Mouse (Mus musculus) liver, adult 2 months (tissue): ENCODE results near the gene Uspl1. TPM values are rescaled to one million over a fixed set of nuclear protein-coding genes. Genes with fewer than 3 reads are reported as not detected.
A peak's percentile ranks its signal among the peaks of the same experiment; 100 is the strongest.

Experiments used
- DNase-seq: peaks from one replicate; pipeline ENCODE4 v3.0.0-alpha.2; 2011; ENCODE audit warnings: low read depth, low spot score; ENCODE audit errors: extremely low read depth
- H3K27ac ChIP-seq: fragments of 200-500 bp; replicated peaks from 2 replicates; pipeline ENCODE4 v1.5.1; 2012; ENCODE audit warnings: low read depth, mild to moderate bottlenecking, control low read depth, inconsistent platforms, low read length; ENCODE audit not compliant: insufficient read depth
- H3K27me3 ChIP-seq: fragments of 200-500 bp; 2 replicates; pipeline ENCODE4 v1.6.1; 2012; ENCODE audit warnings: mild to moderate bottlenecking, moderate library complexity, low read length, inconsistent platforms; ENCODE audit not compliant: control insufficient read depth, insufficient read depth
- H3K36me3 ChIP-seq: fragments of 200-500 bp; 2 replicates; pipeline ENCODE4 v1.6.1; 2012; ENCODE audit warnings: low read length, inconsistent platforms; ENCODE audit not compliant: control insufficient read depth, insufficient read depth
- H3K4me1 ChIP-seq: fragments of 200-500 bp; 2 replicates; pipeline ENCODE4 v1.6.1; 2011; ENCODE audit warnings: low read length; ENCODE audit not compliant: control insufficient read depth, insufficient read depth
- H3K4me3 ChIP-seq: fragments of 200-500 bp; 2 replicates; pipeline ENCODE4 v1.5.1; 2011; ENCODE audit warnings: low read depth, mild to moderate bottlenecking, control low read depth, low read length, moderate library complexity; ENCODE audit not compliant: insufficient read depth
- H3K79me2 ChIP-seq: fragments of 200-500 bp; 2 replicates; pipeline ENCODE4 v1.6.1; 2012; ENCODE audit warnings: inconsistent platforms, mild to moderate bottlenecking, low read length, moderate library complexity; ENCODE audit not compliant: control insufficient read depth, insufficient read depth
- H3K9ac ChIP-seq: fragments of 200-500 bp; 2 replicates; pipeline ENCODE4 v1.6.1; 2012; ENCODE audit warnings: low read depth, mild to moderate bottlenecking, control low read depth, inconsistent platforms, low read length
- CTCF ChIP-seq: fragments of 200-500 bp; IDR thresholded peaks from 2 replicates; pipeline ENCODE4 v1.5.1; 2011; ENCODE audit warnings: low read depth, low read length, control low read depth
- POLR2A ChIP-seq: fragments of 200-500 bp; IDR thresholded peaks from 2 replicates; pipeline ENCODE4 v1.6.1; 2011; ENCODE audit warnings: low read length, control low read depth; ENCODE audit not compliant: insufficient read depth; ENCODE audit errors: extremely low read depth
- WGBS: fragments of 180-500 bp; shearing (Covaris S2); methylation state at CpG from one replicate; pipeline ENCODE4 v1.1.7; 2018; 5-methylcytosine and 5-hydroxymethylcytosine counted together
- polyA plus RNA-seq: library from polyadenylated mRNA; depleted of rRNA; stranded (reverse); fragments of >200 nt; gene quantifications from 2 replicates; pipeline ENCODE4 v1.2.3, GENCODE M21; 2012
- total RNA-seq: library from RNA; depleted of rRNA; stranded (reverse); fragments of >200 nt; gene quantifications from 2 replicates; pipeline ENCODE4 v1.2.3, GENCODE M21; 2014

Uspl1 gene
- total and polyA plus RNA-seq, 2 experiments: 6.2 to 17.1 TPM

GRCm38 (mm10) chr5:149245965-149246470, 61.9 kb downstream of the Uspl1 start:
- Histone ChIP-seq H3K4me1 (peaks cover 2% of the 10 kb centered on the region; the same call in 1 of the 2 replicates), H3K36me3 (no peaks in the 10 kb centered on the region), H3K9ac (peak overlapping the region; percentile 4; the same call in 1 of the 2 replicates), H3K79me2 (no peaks in the 10 kb centered on the region), H3K27ac (peak overlapping the region; percentile 26), H3K27me3 (no peaks in the 10 kb centered on the region), H3K4me3 (peak overlapping the region; percentile 27; the same call in 1 of the 2 replicates)
- WGBS: 14% methylated on average over 16 of the region's 16 CpGs
- TF ChIP-seq CTCF (no peak), POLR2A (no peak)
- peak; percentile 51 for DNase-seq

GRCm38 (mm10) chr5:149247047-149247904, 63.1 kb downstream of the Uspl1 start:
- peak; percentile 59 for DNase-seq
- WGBS: 11% methylated on average over 20 of the region's 20 CpGs
- Histone ChIP-seq H3K27ac (peak overlapping the region; percentile 64), H3K9ac (no peak overlapping the region), H3K4me3 (no peak overlapping the region), H3K27me3 (no peaks in the 10 kb centered on the region), H3K36me3 (no peaks in the 10 kb centered on the region), H3K79me2 (no peaks in the 10 kb centered on the region), H3K4me1 (peaks cover 2% of the 10 kb centered on the region; the same call in 1 of the 2 replicates)
- TF ChIP-seq CTCF: no peak
- no peak for TF ChIP-seq POLR2A

GRCm38 (mm10) chr5:149252303-149252702, 68.2 kb downstream of the Uspl1 start:
- no peak for DNase-seq
- 81% methylated on average over 3 of the region's 3 CpGs for WGBS
- H3K4me3 ChIP-seq: no peak overlapping the region
- H3K36me3 ChIP-seq: no peaks in the 10 kb centered on the region
- no peaks in the 10 kb centered on the region for H3K27me3 ChIP-seq
- H3K9ac ChIP-seq: no peak overlapping the region
- H3K27ac ChIP-seq: no peak overlapping the region
- TF ChIP-seq CTCF (no peak), POLR2A (no peak)
- H3K79me2 ChIP-seq: no peaks in the 10 kb centered on the region
- no peaks in the 10 kb centered on the region for H3K4me1 ChIP-seq

- no peak for DNase-seq
- WGBS: 69% methylated on average over 2 of the region's 2 CpGs
These were observed 69.3 kb downstream of the Uspl1 start for GRCm38 (mm10) chr5:149253491-149253890.

GRCm38 (mm10) chr5:149255522-149255921, 71.4 kb downstream of the Uspl1 start:
- H3K79me2 ChIP-seq: no peaks in the 10 kb centered on the region
- TF ChIP-seq CTCF (no peak), POLR2A (no peak)
- no peaks in the 10 kb centered on the region for H3K4me1 ChIP-seq
- H3K27ac ChIP-seq: no peak overlapping the region
- DNase-seq: no peak
- H3K27me3 ChIP-seq: no peaks in the 10 kb centered on the region
- H3K36me3 ChIP-seq: no peaks in the 10 kb centered on the region
- WGBS: 83% methylated on average over 2 of the region's 2 CpGs
- H3K9ac ChIP-seq: no peak overlapping the region
- H3K4me3 ChIP-seq: no peak overlapping the region

More at GRCm38 (mm10) chr5:149253491-149253890, 69.3 kb downstream of the Uspl1 start:
- Histone ChIP-seq H3K36me3 (no peaks in the 10 kb centered on the region), H3K27ac (no peak overlapping the region), H3K4me3 (no peak overlapping the region), H3K9ac (no peak overlapping the region), H3K27me3 (no peaks in the 10 kb centered on the region), H3K4me1 (no peaks in the 10 kb centered on the region), H3K79me2 (no peaks in the 10 kb centered on the region)
- TF ChIP-seq POLR2A: no peak
- TF ChIP-seq CTCF: no peak
